Mouse (Mus musculus) c-Kit-positive CD71-positive TER-119-negative erythroid progenitor cells, embryonic 14.5 days (primary cell): ENCODE data around the gene Alkbh4.

Experiments used
- DNase-seq: peaks from one replicate; pipeline ENCODE4 v3.0.0-alpha.2; 2013; ENCODE audit warnings: low read depth

Gene Alkbh4

DNA sequence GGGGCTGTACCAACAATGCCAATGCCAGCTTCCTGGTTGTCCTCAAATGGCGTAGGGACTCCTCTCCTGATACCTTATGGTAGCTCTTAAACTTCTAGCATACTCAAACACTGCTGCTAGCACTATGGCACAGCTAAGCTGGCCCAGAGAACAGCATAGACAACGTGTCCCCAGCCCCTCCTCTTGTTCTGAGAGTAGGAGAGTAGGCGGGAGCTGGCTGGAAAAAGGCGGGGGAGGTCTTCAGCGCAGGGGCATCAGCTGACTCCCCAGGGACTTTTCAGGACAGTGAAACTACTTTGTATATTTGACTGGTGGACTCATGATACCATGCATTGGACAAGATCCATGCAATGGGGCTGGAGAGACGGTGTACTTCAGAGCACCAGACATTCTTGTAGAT is 46.1 kb downstream of the Alkbh4 start:
- no peak for DNase-seq

DNA sequence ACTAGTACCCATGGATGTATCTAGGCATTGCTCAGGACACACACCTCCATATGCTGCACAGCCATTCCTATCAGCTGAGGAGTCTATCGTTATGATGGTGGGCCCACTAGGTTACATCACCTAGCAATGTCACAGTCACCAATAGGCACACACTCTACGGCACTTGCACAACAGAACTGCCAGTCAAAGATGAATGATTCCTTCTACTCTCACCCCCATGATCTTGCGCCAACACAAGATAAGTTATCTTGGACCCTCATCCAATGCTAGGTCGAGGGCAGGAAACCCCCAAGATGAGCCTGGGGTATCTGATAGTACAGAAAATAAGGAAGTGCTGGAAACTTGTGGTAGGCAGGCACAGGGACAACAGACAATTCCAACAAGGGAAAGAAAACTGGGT is 46.9 kb downstream of the Alkbh4 start:
- DNase-seq: no peak

DNA sequence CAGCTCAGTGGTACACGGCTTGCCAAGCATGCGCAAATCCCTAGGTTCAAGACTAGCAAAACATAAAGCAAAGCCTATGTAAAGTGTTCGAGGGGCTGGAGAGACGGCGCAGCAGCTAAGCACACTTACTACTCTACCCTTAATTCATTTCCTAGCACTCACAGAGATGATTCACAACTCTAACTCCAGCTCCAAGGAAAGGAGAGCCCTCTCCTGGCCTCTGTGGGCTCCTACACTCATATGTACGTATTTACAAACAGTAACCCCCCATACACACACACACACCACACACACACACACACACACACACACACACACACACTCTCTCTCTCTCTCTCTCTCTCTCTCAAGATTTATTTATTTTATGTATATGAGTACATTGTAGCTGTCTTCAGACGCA is 47.8 kb downstream of the Alkbh4 start:
- DNase-seq: no peak

DNA sequence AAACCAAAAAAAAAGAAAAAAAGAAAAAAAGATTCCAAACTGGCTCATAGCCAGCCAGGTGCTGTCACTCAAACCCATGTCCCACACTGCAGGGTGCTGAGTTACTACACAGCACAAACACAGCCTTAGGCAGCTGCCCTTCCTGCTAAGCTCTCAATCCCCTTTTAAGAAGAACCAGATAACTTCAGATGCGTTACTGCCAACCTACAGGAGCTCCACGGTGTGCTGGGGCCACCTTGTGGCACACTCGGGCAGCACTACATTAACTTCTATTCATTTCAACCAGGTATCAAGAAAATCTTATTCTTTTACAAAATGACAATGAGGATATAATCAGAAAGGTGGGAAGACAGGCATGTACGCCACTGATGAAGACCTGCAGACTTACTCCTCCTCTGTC is 50.8 kb downstream of the Alkbh4 start:
- peak; percentile 27 for DNase-seq
